Mouse (Mus musculus) ES-E14 (cell line): ENCODE measurements around the gene Adad2.

Experiments
- CHD2 ChIP-seq: IDR thresholded peaks from 2 replicates; pipeline ENCODE4 v1.6.1; 2014; ENCODE audit warnings: mild to moderate bottlenecking, low read depth, low read length, inconsistent platforms
- HCFC1 ChIP-seq: IDR thresholded peaks from 2 replicates; pipeline ENCODE4 v1.6.1; 2012; ENCODE audit warnings: low read length, inconsistent platforms, borderline replicate concordance; ENCODE audit not compliant: insufficient read depth
- MAFK ChIP-seq: IDR thresholded peaks from 2 replicates; pipeline ENCODE4 v1.6.1; 2014; ENCODE audit warnings: mild to moderate bottlenecking, low read depth, low read length, inconsistent platforms; ENCODE audit not compliant: insufficient read depth
- ZC3H11A ChIP-seq: IDR thresholded peaks from 2 replicates; pipeline ENCODE4 v1.6.1; 2012; ENCODE audit warnings: low read depth, mild to moderate bottlenecking, inconsistent platforms, low read length, borderline replicate concordance
- ZNF384 ChIP-seq: IDR thresholded peaks from 2 replicates; pipeline ENCODE4 v1.6.1; 2012; ENCODE audit warnings: low read depth, low read length, inconsistent platforms

DNA sequence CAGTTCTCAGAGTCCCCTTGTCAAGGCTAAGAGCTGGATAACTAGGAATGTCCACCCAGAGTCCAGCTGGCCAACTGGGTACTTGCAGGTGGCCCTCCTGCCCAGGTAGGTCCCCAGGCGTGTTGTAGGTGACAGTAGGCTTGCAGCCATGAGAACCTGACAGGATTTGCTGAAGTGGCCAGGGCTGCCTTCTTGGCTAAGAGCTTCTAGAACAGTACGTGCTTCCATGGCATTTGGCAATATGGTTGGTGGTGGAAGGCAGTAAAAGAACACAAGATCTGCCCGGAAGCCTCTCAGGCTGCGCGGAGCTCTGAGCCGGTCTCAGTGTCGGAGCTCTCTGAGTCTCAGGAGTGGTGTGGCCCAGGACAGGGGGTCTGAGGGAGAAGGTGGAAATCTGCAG, 12.4 kb downstream of the Adad2 start:
- TF ChIP-seq ZC3H11A (no peak), HCFC1 (no peak), ZNF384 (no peak), MAFK (no peak), CHD2 (no peak)
